Comparison of ENCODE assay signal across 15 mouse cellular contexts in the genomic region with DNA sequence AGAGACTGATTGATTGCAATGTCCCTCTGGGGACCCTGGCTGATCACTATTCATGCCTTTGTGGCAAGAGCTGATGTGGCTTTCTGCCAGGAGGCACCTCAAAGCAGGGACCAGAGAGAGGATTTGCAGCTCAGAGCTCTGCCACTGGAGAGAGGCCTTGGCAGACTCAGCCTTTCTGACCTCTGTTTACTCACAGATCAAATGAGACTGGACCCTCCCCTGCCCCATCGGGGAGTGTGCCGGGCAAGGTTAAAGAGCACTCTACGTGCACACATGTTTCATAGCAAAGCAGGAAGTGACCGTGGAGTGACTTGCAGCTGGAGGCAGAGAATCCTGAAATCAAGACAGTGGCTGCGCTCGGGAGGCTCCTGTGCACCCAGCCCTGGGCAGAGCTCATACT. TPM values are rescaled to one million over a fixed set of nuclear protein-coding genes. Genes with fewer than 3 reads are reported as not detected.
DNase-seq lines count a peak whose midpoint lies in the region; ATAC-seq lines count a peak whose summit lies in the region.
"Had no signal": no experiment of that assay in that cellular context is flagged by ENCODE, and none has a peak within 500 bp of the region (broad histone marks: within the 10 kb centered on the region; RNA-seq: fewer than 3 reads in every experiment).

No protein-coding gene starts in this region.

- H3K36me3 ChIP-seq in forebrain, embryonic 10.5 days (replicated peaks): no peaks in the 10 kb centered on the region
- no peaks in the 10 kb centered on the region for H3K36me3 ChIP-seq in forebrain, embryonic 15.5 days
- H3K36me3 ChIP-seq in midbrain, embryonic 14.5 days (ENCODE audit: control insufficient read depth, insufficient read depth, low read length): no peaks in the 10 kb centered on the region
- no peaks in the 10 kb centered on the region for H3K36me3 ChIP-seq in midbrain, embryonic 15.5 days (replicated peaks)
- H3K36me3 ChIP-seq in limb, embryonic 11.5 days (ENCODE audit: control insufficient read depth, insufficient read depth, low read length): no peaks in the 10 kb centered on the region
- no peaks in the 10 kb centered on the region for H3K36me3 ChIP-seq in forebrain, embryonic 12.5 days (replicated peaks)
- H3K36me3 ChIP-seq: heart, embryonic 15.5 days; limb, embryonic 13.5 days had no signal

- WGBS in forebrain, embryonic 10.5 days: 66% methylated on average over 6 of the region's 6 CpGs
- WGBS in forebrain, embryonic 15.5 days: 73% methylated on average over 6 of the region's 6 CpGs
- 58% methylated on average over 6 of the region's 6 CpGs for WGBS in midbrain, embryonic 14.5 days
- WGBS in midbrain, embryonic 15.5 days: 59% methylated on average over 6 of the region's 6 CpGs
- WGBS in limb, embryonic 11.5 days: 11% methylated on average over 6 of the region's 6 CpGs
- 70% methylated on average over 6 of the region's 6 CpGs for WGBS in forebrain, embryonic 12.5 days

- H3K9me3 ChIP-seq in forebrain, embryonic 10.5 days: no peaks in the 10 kb centered on the region
- H3K9me3 ChIP-seq in forebrain, embryonic 15.5 days: no peaks in the 10 kb centered on the region
- H3K9me3 ChIP-seq in midbrain, embryonic 14.5 days (ENCODE audit: control insufficient read depth, low read length): no peaks in the 10 kb centered on the region
- H3K9me3 ChIP-seq in midbrain, embryonic 15.5 days: no peaks in the 10 kb centered on the region
- no peaks in the 10 kb centered on the region for H3K9me3 ChIP-seq in limb, embryonic 11.5 days (ENCODE audit: control insufficient read depth, low read length)
- H3K9me3 ChIP-seq in forebrain, embryonic 12.5 days: no peaks in the 10 kb centered on the region
- H3K9me3 ChIP-seq: heart, embryonic 15.5 days; limb, embryonic 13.5 days had no signal

- no peak overlapping the region for H3K4me2 ChIP-seq in forebrain, embryonic 15.5 days (replicated peaks)
- no peak overlapping the region for H3K4me2 ChIP-seq in midbrain, embryonic 14.5 days (ENCODE audit: low read length)
- no peak overlapping the region for H3K4me2 ChIP-seq in midbrain, embryonic 15.5 days
- H3K4me2 ChIP-seq in limb, embryonic 11.5 days (ENCODE audit: low read depth, severe bottlenecking): no peak overlapping the region
- H3K4me2 ChIP-seq in forebrain, embryonic 12.5 days: no peak overlapping the region
- H3K4me2 ChIP-seq: heart, embryonic 15.5 days; limb, embryonic 13.5 days had no signal

- no peak overlapping the region for H3K4me3 ChIP-seq in forebrain, embryonic 10.5 days
- no peak overlapping the region for H3K4me3 ChIP-seq in forebrain, embryonic 15.5 days
- no peak overlapping the region for H3K4me3 ChIP-seq in midbrain, embryonic 14.5 days (replicated peaks; ENCODE audit: low read depth, low read length)
- H3K4me3 ChIP-seq in midbrain, embryonic 15.5 days: no peak overlapping the region
- no peak overlapping the region for H3K4me3 ChIP-seq in limb, embryonic 11.5 days (ENCODE audit: low read depth, low read length)
- no peak overlapping the region for H3K4me3 ChIP-seq in forebrain, embryonic 12.5 days (replicated peaks)
- H3K4me3 ChIP-seq: heart, embryonic 15.5 days; layer of hippocampus, adult 2 months; limb, embryonic 13.5 days had no signal

- H3K27ac ChIP-seq in forebrain, embryonic 10.5 days: peak overlapping the region; percentile 65
- no peak overlapping the region for H3K27ac ChIP-seq in forebrain, embryonic 15.5 days (replicated peaks)
- no peak overlapping the region for H3K27ac ChIP-seq in midbrain, embryonic 14.5 days (replicated peaks; ENCODE audit: low read depth, low read length)
- H3K27ac ChIP-seq in midbrain, embryonic 15.5 days: no peak overlapping the region
- no peak overlapping the region for H3K27ac ChIP-seq in limb, embryonic 11.5 days (replicated peaks; ENCODE audit: low read depth, low read length)
- no peak overlapping the region for H3K27ac ChIP-seq in forebrain, embryonic 12.5 days
- H3K27ac ChIP-seq: heart, embryonic 15.5 days; layer of hippocampus, adult 2 months; limb, embryonic 13.5 days had no signal

- no peaks in the 10 kb centered on the region for H3K27me3 ChIP-seq in forebrain, embryonic 10.5 days (ENCODE audit: poor library complexity, severe bottlenecking)
- H3K27me3 ChIP-seq in forebrain, embryonic 15.5 days: no peaks in the 10 kb centered on the region
- H3K27me3 ChIP-seq in midbrain, embryonic 14.5 days (ENCODE audit: control insufficient read depth, insufficient read depth, low read length): no peaks in the 10 kb centered on the region
- H3K27me3 ChIP-seq in midbrain, embryonic 15.5 days (replicated peaks): no peaks in the 10 kb centered on the region
- H3K27me3 ChIP-seq in limb, embryonic 11.5 days (ENCODE audit: control insufficient read depth, insufficient read depth, low read length): no peaks in the 10 kb centered on the region
- no peaks in the 10 kb centered on the region for H3K27me3 ChIP-seq in forebrain, embryonic 12.5 days
- H3K27me3 ChIP-seq: heart, embryonic 15.5 days; limb, embryonic 13.5 days had no signal

- no peak for ATAC-seq in forebrain, embryonic 15.5 days (replicated peaks)
- no peak for ATAC-seq in midbrain, embryonic 14.5 days (ENCODE audit: low FRiP score, low TSS enrichment)
- no peak for ATAC-seq in midbrain, embryonic 15.5 days (replicated peaks)
- ATAC-seq in limb, embryonic 11.5 days (ENCODE audit: insufficient number of reproducible peaks, low FRiP score, low TSS enrichment, low read depth): no peak
- ATAC-seq in forebrain, embryonic 12.5 days (ENCODE audit: low FRiP score): no peak

- H3K9ac ChIP-seq in forebrain, embryonic 15.5 days (replicated peaks): no peak overlapping the region
- no peak overlapping the region for H3K9ac ChIP-seq in midbrain, embryonic 14.5 days (replicated peaks; ENCODE audit: low read length)
- no peak overlapping the region for H3K9ac ChIP-seq in midbrain, embryonic 15.5 days
- H3K9ac ChIP-seq in limb, embryonic 11.5 days (ENCODE audit: low read length): no peak overlapping the region
- H3K9ac ChIP-seq in forebrain, embryonic 12.5 days: no peak overlapping the region
- H3K9ac ChIP-seq: heart, embryonic 15.5 days; limb, embryonic 13.5 days had no signal

- DNase-seq in forebrain, embryonic 10.5 days (ENCODE audit: extremely low spot score, low spot score): no peak
- DNase-seq in midbrain, embryonic 14.5 days: peak; percentile 59
- peak; percentile 40 for DNase-seq in limb, embryonic 11.5 days (ENCODE audit: low spot score)
- DNase-seq in yolk sac, embryonic 10.5 days (ENCODE audit: low spot score): peak; percentile 30
- no peak for DNase-seq in thymus, adult 18-20 months
- DNase-seq: cerebellum, postnatal 36 days; kidney, adult 18-20 months; right cerebral cortex, postnatal 4 days; thymus, postnatal 14 days had no signal

- H3K4me1 ChIP-seq in forebrain, embryonic 10.5 days: peaks cover 33% of the 10 kb centered on the region
- H3K4me1 ChIP-seq in forebrain, embryonic 15.5 days: no peaks in the 10 kb centered on the region
- peaks cover 3% of the 10 kb centered on the region; the same call in 1 of the 2 replicates for H3K4me1 ChIP-seq in midbrain, embryonic 14.5 days (ENCODE audit: control insufficient read depth, insufficient read depth, low read length)
- 0 out of 2 replicates have a peak, but pooled peaks cover 9% of the 10 kb centered on the region for H3K4me1 ChIP-seq in midbrain, embryonic 15.5 days
- H3K4me1 ChIP-seq in limb, embryonic 11.5 days (ENCODE audit: control insufficient read depth, insufficient read depth, low read length): peaks cover 12% of the 10 kb centered on the region
- peaks cover 10% of the 10 kb centered on the region; the same call in 1 of the 2 replicates for H3K4me1 ChIP-seq in forebrain, embryonic 12.5 days

RNA-seq across cellular contexts. Expression of gene Itga11, which starts 30.2 kb away (rescaled TPM):
- polyA plus RNA-seq in forebrain, embryonic 10.5 days (2016; fragmentation: Nextera tagmentation; extraction: Ambion mirVana): 1.2 and 1.4 TPM in 2 replicates
- polyA plus RNA-seq in forebrain, embryonic 15.5 days (2015; fragmentation: Nextera tagmentation; extraction: Ambion mirVana): 0.86 and 0.90 TPM in 2 replicates
- 0.27 and 1.8 TPM in 2 replicates for polyA plus RNA-seq in midbrain, embryonic 14.5 days (2014; fragmentation: Nextera tagmentation; extraction: Ambion mirVana)
- 1.3 and 1.4 TPM in 2 replicates for polyA plus RNA-seq in midbrain, embryonic 15.5 days (2015; fragmentation: Nextera tagmentation; extraction: Ambion mirVana)
- polyA plus RNA-seq in limb, embryonic 11.5 days (2014; fragmentation: Nextera tagmentation; extraction: Ambion mirVana): 3.5 and 4.2 TPM in 2 replicates
- 3.6 and 4.0 TPM in 2 replicates for polyA plus RNA-seq in forebrain, embryonic 12.5 days (2016; fragmentation: Nextera tagmentation; extraction: Ambion mirVana)

Comparison
In these comparisons a context has a peak if more than half of its experiments do, and no peak if none do; other contexts are left out.
1. DNase-seq: peak in midbrain, embryonic 14.5 days (single experiment), limb, embryonic 11.5 days (single experiment) and yolk sac, embryonic 10.5 days (single experiment); none in forebrain, embryonic 10.5 days (single experiment) and thymus, adult 18-20 months (0 of 2).